Mouse (Mus musculus): ENCODE data around the gene Gramd4. TPM values are rescaled to one million over a fixed set of nuclear protein-coding genes. Genes with fewer than 3 reads are reported as not detected.
A peak's percentile ranks its signal among the peaks of the same experiment; 100 is the strongest.
"Not testable (repeated sequence)": the region's sequence is repeated elsewhere in the genome, so short reads cannot be mapped to it uniquely, and the experiment has no call there.

Gene Gramd4
- polyA plus RNA-seq, 1 experiment, result 18.0 TPM

GRCm38 (mm10) chr15:86094324-86095121, 37.0 kb downstream of the Gramd4 start:
- TF ChIP-seq CTCF (IDR thresholded peaks at IDR 0.05; ENCODE audit: borderline replicate concordance, insufficient read depth, low read length) (no peak), POLR2A (IDR thresholded peaks at IDR 0.05; ENCODE audit: low read depth, low read length) (no peak)
- peaks cover 23% of the 10 kb centered on the region for H3K4me1 ChIP-seq (ENCODE audit: control insufficient read depth, insufficient read depth, low read length)
- no peak overlapping the region for H3K4me3 ChIP-seq (ENCODE audit: insufficient read depth, low read length)
- H3K27ac ChIP-seq (ENCODE audit: insufficient read depth, low read length), result no peak overlapping the region

- Histone ChIP-seq H3K4me1 (ENCODE audit: control insufficient read depth, insufficient read depth, low read length) (peaks cover 15% of the 10 kb centered on the region), H3K27ac (ENCODE audit: insufficient read depth, low read length) (peak overlapping the region; percentile 3; the same call in 1 of the 2 replicates), H3K4me3 (ENCODE audit: insufficient read depth, low read length) (no peak overlapping the region)
- TF ChIP-seq CTCF (IDR thresholded peaks at IDR 0.05; ENCODE audit: borderline replicate concordance, insufficient read depth, low read length) (no peak), POLR2A (IDR thresholded peaks at IDR 0.05; ENCODE audit: low read depth, low read length) (no peak)
Observed at GRCm38 (mm10) chr15:86095722-86096603, 38.5 kb downstream of the Gramd4 start.

GRCm38 (mm10) chr15:86096604-86097020, 39.1 kb downstream of the Gramd4 start:
- Histone ChIP-seq H3K27ac (ENCODE audit: insufficient read depth, low read length) (peak overlapping the region; percentile 3; the same call in 1 of the 2 replicates), H3K4me1 (ENCODE audit: control insufficient read depth, insufficient read depth, low read length) (peaks cover 11% of the 10 kb centered on the region; the same call in 1 of the 2 replicates)
- not testable (repeated sequence) for H3K4me3 ChIP-seq (ENCODE audit: insufficient read depth, low read length)

GRCm38 (mm10) chr15:86097871-86098270, 40.4 kb downstream of the Gramd4 start:
- Histone ChIP-seq H3K4me3 (ENCODE audit: insufficient read depth, low read length) (no peak overlapping the region), H3K4me1 (ENCODE audit: control insufficient read depth, insufficient read depth, low read length) (peaks cover 6% of the 10 kb centered on the region; the same call in 1 of the 2 replicates), H3K27ac (ENCODE audit: insufficient read depth, low read length) (no peak overlapping the region)
- TF ChIP-seq POLR2A (IDR thresholded peaks at IDR 0.05; ENCODE audit: low read depth, low read length), result no peak
- no peak for TF ChIP-seq CTCF (IDR thresholded peaks at IDR 0.05; ENCODE audit: borderline replicate concordance, insufficient read depth, low read length)

- no peak overlapping the region for H3K27ac ChIP-seq (ENCODE audit: insufficient read depth, low read length)
- no peak overlapping the region for H3K4me3 ChIP-seq (ENCODE audit: insufficient read depth, low read length)
- H3K4me1 ChIP-seq (ENCODE audit: control insufficient read depth, insufficient read depth, low read length), result no peaks in the 10 kb centered on the region
- TF ChIP-seq CTCF (IDR thresholded peaks at IDR 0.05; ENCODE audit: borderline replicate concordance, insufficient read depth, low read length) (no peak), POLR2A (IDR thresholded peaks at IDR 0.05; ENCODE audit: low read depth, low read length) (no peak)
Observed at GRCm38 (mm10) chr15:86101585-86101984, 44.1 kb downstream of the Gramd4 start.

GRCm38 (mm10) chr15:86102308-86102707, 44.8 kb downstream of the Gramd4 start:
- H3K4me1 ChIP-seq (ENCODE audit: control insufficient read depth, insufficient read depth, low read length), result no peaks in the 10 kb centered on the region
- H3K27ac ChIP-seq (ENCODE audit: insufficient read depth, low read length), result no peak overlapping the region
- H3K4me3 ChIP-seq (ENCODE audit: insufficient read depth, low read length), result no peak overlapping the region
- TF ChIP-seq CTCF (IDR thresholded peaks at IDR 0.05; ENCODE audit: borderline replicate concordance, insufficient read depth, low read length), result no peak
- no peak for TF ChIP-seq POLR2A (IDR thresholded peaks at IDR 0.05; ENCODE audit: low read depth, low read length)

- no peak overlapping the region for H3K4me3 ChIP-seq (ENCODE audit: insufficient read depth, low read length)
- no peak overlapping the region for H3K27ac ChIP-seq (ENCODE audit: insufficient read depth, low read length)
- TF ChIP-seq CTCF (IDR thresholded peaks at IDR 0.05; ENCODE audit: borderline replicate concordance, insufficient read depth, low read length) (no peak), POLR2A (IDR thresholded peaks at IDR 0.05; ENCODE audit: low read depth, low read length) (no peak)
- peaks cover 3% of the 10 kb centered on the region; the same call in 1 of the 2 replicates for H3K4me1 ChIP-seq (ENCODE audit: control insufficient read depth, insufficient read depth, low read length)
Observed at GRCm38 (mm10) chr15:86104401-86105344, 47.2 kb downstream of the Gramd4 start.

GRCm38 (mm10) chr15:86105345-86105697, 47.8 kb downstream of the Gramd4 start:
- TF ChIP-seq CTCF (IDR thresholded peaks at IDR 0.05; ENCODE audit: borderline replicate concordance, insufficient read depth, low read length) (no peak), POLR2A (IDR thresholded peaks at IDR 0.05; ENCODE audit: low read depth, low read length) (no peak)
- Histone ChIP-seq H3K4me3 (ENCODE audit: insufficient read depth, low read length) (no peak overlapping the region), H3K27ac (ENCODE audit: insufficient read depth, low read length) (no peak overlapping the region), H3K4me1 (ENCODE audit: control insufficient read depth, insufficient read depth, low read length) (peaks cover 4% of the 10 kb centered on the region; the same call in 1 of the 2 replicates)

- Histone ChIP-seq H3K27ac (ENCODE audit: insufficient read depth, low read length) (no peak overlapping the region), H3K4me3 (ENCODE audit: insufficient read depth, low read length) (no peak overlapping the region), H3K4me1 (ENCODE audit: control insufficient read depth, insufficient read depth, low read length) (peaks cover 6% of the 10 kb centered on the region; the same call in 1 of the 2 replicates)
- TF ChIP-seq CTCF (IDR thresholded peaks at IDR 0.05; ENCODE audit: borderline replicate concordance, insufficient read depth, low read length), result no peak
- TF ChIP-seq POLR2A (IDR thresholded peaks at IDR 0.05; ENCODE audit: low read depth, low read length), result no peak
Observed at GRCm38 (mm10) chr15:86105751-86106150, 48.3 kb downstream of the Gramd4 start.

Measured in embryonic fibroblast, embryonic 13.5 days (primary cell).